Comparison of ENCODE assay signal across 9 mouse cellular contexts in genomic region chr10:81376561-81377361, GRCm38 (mm10). TPM values are rescaled to one million over a fixed set of nuclear protein-coding genes. Genes with fewer than 3 reads are reported as not detected.
DNase-seq lines count a peak whose midpoint lies in the region; ATAC-seq and TF ChIP-seq lines count a peak whose summit lies in the region.
"Had no signal": no experiment of that assay in that cellular context is flagged by ENCODE, and none has a peak within 500 bp of the region (broad histone marks: within the 10 kb centered on the region; RNA-seq: fewer than 3 reads in every experiment).

No protein-coding gene starts in this region.

- H3K36me3 ChIP-seq in hindbrain, embryonic 13.5 days, result peaks cover 35% of the 10 kb centered on the region
- no peaks in the 10 kb centered on the region for H3K36me3 ChIP-seq in midbrain, embryonic 15.5 days (replicated peaks)

- H3K4me3 ChIP-seq in layer of hippocampus, adult 2 months, result peak overlapping the region; percentile 70; the same call in 1 of the 2 replicates
- H3K4me3 ChIP-seq in hindbrain, embryonic 13.5 days, result peak overlapping the region; percentile 74
- peak overlapping the region; percentile 68 for H3K4me3 ChIP-seq in midbrain, embryonic 15.5 days

- no peaks in the 10 kb centered on the region for H3K9me3 ChIP-seq in hindbrain, embryonic 13.5 days
- no peaks in the 10 kb centered on the region for H3K9me3 ChIP-seq in midbrain, embryonic 15.5 days

- peak overlapping the region; percentile 95 for H3K9ac ChIP-seq in hindbrain, embryonic 13.5 days
- peak overlapping the region; percentile 85 for H3K9ac ChIP-seq in midbrain, embryonic 15.5 days

- 49% methylated on average over 6 of the region's 6 CpGs for WGBS in hindbrain, embryonic 13.5 days
- 42% methylated on average over 6 of the region's 6 CpGs for WGBS in midbrain, embryonic 15.5 days

- TF ChIP-seq CTCF in layer of hippocampus, adult 2 months (conservative IDR thresholded peaks at IDR 0.05), result 0 out of 2 replicates have a peak, but pooled peaks have one; percentile 4

- no peaks in the 10 kb centered on the region for H3K27me3 ChIP-seq in hindbrain, embryonic 13.5 days
- H3K27me3 ChIP-seq in midbrain, embryonic 15.5 days (replicated peaks), result no peaks in the 10 kb centered on the region

- no peak for DNase-seq in layer of hippocampus, adult 2 months (ENCODE audit: low spot score in 2 of 2)
- DNase-seq in layer of hippocampus, postnatal 14 days (ENCODE audit: low spot score in 2 of 2), result no peak
- DNase-seq in adipocyte (ENCODE audit: low spot score), result peak; percentile 71
- DNase-seq in ovary, postnatal 36 days (ENCODE audit: low spot score), result no peak
- DNase-seq in left cerebral cortex, adult 18-20 months (ENCODE audit: low spot score in 2 of 2), result no peak

- no peak overlapping the region; the same call in 1 of the 2 replicates for H3K27ac ChIP-seq in layer of hippocampus, adult 2 months
- no peak overlapping the region for H3K27ac ChIP-seq in hindbrain, embryonic 13.5 days
- H3K27ac ChIP-seq in midbrain, embryonic 15.5 days, result no peak overlapping the region

- H3K4me2 ChIP-seq in hindbrain, embryonic 13.5 days, result peak overlapping the region; percentile 92
- H3K4me2 ChIP-seq in midbrain, embryonic 15.5 days, result peak overlapping the region; percentile 61

- no peak for ATAC-seq in hindbrain, embryonic 13.5 days (ENCODE audit: low FRiP score)
- no peak for ATAC-seq in midbrain, embryonic 15.5 days (replicated peaks)
- ATAC-seq in activated CD4-positive, CD25-positive, alpha-beta regulatory T cell, adult 4 months, result no peak

- H3K4me1 ChIP-seq in hindbrain, embryonic 13.5 days (replicated peaks), result peaks cover 37% of the 10 kb centered on the region
- peaks cover 30% of the 10 kb centered on the region for H3K4me1 ChIP-seq in midbrain, embryonic 15.5 days

RNA-seq across cellular contexts. Expression of gene Fzr1, which starts 1.6 kb away (rescaled TPM):
- total RNA-seq in layer of hippocampus, adult 2 months (2021), result 10 to 100 TPM; 70.1 to 72.0 TPM
- total RNA-seq in layer of hippocampus, postnatal 14 days (2021), result 10 to 100 TPM; 68.6 to 73.2 TPM
- 121 and 126 TPM in 2 replicates for polyA plus RNA-seq in hindbrain, embryonic 13.5 days (2015; fragmentation: Nextera tagmentation; extraction: Ambion mirVana)
- 153 and 159 TPM in 2 replicates for polyA plus RNA-seq in midbrain, embryonic 15.5 days (2015; fragmentation: Nextera tagmentation; extraction: Ambion mirVana)
- 10 to 100 TPM; 19.3 to 20.1 TPM for polyA plus RNA-seq in activated CD4-positive, CD25-positive, alpha-beta regulatory T cell, adult 4 months (2017; shearing (Covaris generic))
- total RNA-seq in left cerebral cortex, adult 18-20 months (2021), result 10 to 100 TPM; 71.1 to 72.1 TPM

RNA-seq across cellular contexts. Expression of gene Dohh, which starts 7.5 kb away (rescaled TPM):
- total RNA-seq in layer of hippocampus, adult 2 months (2021), result 10 to 100 TPM; 75.9 to 79.7 TPM
- 10 to 100 TPM; 73.7 to 74.3 TPM for total RNA-seq in layer of hippocampus, postnatal 14 days (2021)
- 72.1 and 74.8 TPM in 2 replicates for polyA plus RNA-seq in hindbrain, embryonic 13.5 days (2015; fragmentation: Nextera tagmentation; extraction: Ambion mirVana)
- polyA plus RNA-seq in midbrain, embryonic 15.5 days (2015; fragmentation: Nextera tagmentation; extraction: Ambion mirVana), result 90.4 and 92.6 TPM in 2 replicates
- polyA plus RNA-seq in activated CD4-positive, CD25-positive, alpha-beta regulatory T cell, adult 4 months (2017; shearing (Covaris generic)), result 10 to 100 TPM; 12.7 to 13.7 TPM
- total RNA-seq in left cerebral cortex, adult 18-20 months (2021), result 10 to 100 TPM; 87.4 to 97.6 TPM

RNA-seq across cellular contexts. Expression of gene Gm48551, which starts 7.5 kb away (rescaled TPM):
- total RNA-seq in layer of hippocampus, adult 2 months (2021), result 1 to 10 TPM; 4.4 to 6.1 TPM
- 1 to 10 TPM; 3.1 to 4.5 TPM for total RNA-seq in layer of hippocampus, postnatal 14 days (2021)
- 6.5 and 8.1 TPM in 2 replicates for polyA plus RNA-seq in hindbrain, embryonic 13.5 days (2015; fragmentation: Nextera tagmentation; extraction: Ambion mirVana)
- 8.4 and 9.3 TPM in 2 replicates for polyA plus RNA-seq in midbrain, embryonic 15.5 days (2015; fragmentation: Nextera tagmentation; extraction: Ambion mirVana)
- polyA plus RNA-seq in activated CD4-positive, CD25-positive, alpha-beta regulatory T cell, adult 4 months (2017; shearing (Covaris generic)), result 1 to 10 TPM; 1.1 to 1.2 TPM
- total RNA-seq in left cerebral cortex, adult 18-20 months (2021), result 1 to 10 TPM; 3.1 to 3.8 TPM

RNA-seq across cellular contexts. Expression of gene 4930404N11Rik, which starts 11.1 kb away (rescaled TPM):
- total RNA-seq in layer of hippocampus, adult 2 months (2021), result 1 to 10 TPM; 1.6 to 2.4 TPM
- 1 to 10 TPM in 1 of 2 experiments, under 1 TPM in 1; 0.92 to 1.0 TPM for total RNA-seq in layer of hippocampus, postnatal 14 days (2021)
- 1.0 and 1.1 TPM in 2 replicates for polyA plus RNA-seq in hindbrain, embryonic 13.5 days (2015; fragmentation: Nextera tagmentation; extraction: Ambion mirVana)
- polyA plus RNA-seq in midbrain, embryonic 15.5 days (2015; fragmentation: Nextera tagmentation; extraction: Ambion mirVana), result 1.1 TPM in 2 replicates
- 1 to 10 TPM in 1 of 2 experiments, not detected in 1; 2.1 TPM for polyA plus RNA-seq in activated CD4-positive, CD25-positive, alpha-beta regulatory T cell, adult 4 months (2017; shearing (Covaris generic))
- 1 to 10 TPM; 1.2 to 1.3 TPM for total RNA-seq in left cerebral cortex, adult 18-20 months (2021)

RNA-seq across cellular contexts. Expression of gene Gm48552, which starts 12.0 kb away (rescaled TPM):
- total RNA-seq in layer of hippocampus, adult 2 months (2021), result 1 to 10 TPM; 5.5 to 8.1 TPM
- total RNA-seq in layer of hippocampus, postnatal 14 days (2021), result 1 to 10 TPM; 2.8 to 5.4 TPM
- 2.0 and 2.3 TPM in 2 replicates for polyA plus RNA-seq in hindbrain, embryonic 13.5 days (2015; fragmentation: Nextera tagmentation; extraction: Ambion mirVana)
- polyA plus RNA-seq in midbrain, embryonic 15.5 days (2015; fragmentation: Nextera tagmentation; extraction: Ambion mirVana), result 2.7 and 3.3 TPM in 2 replicates
- 1 to 10 TPM in 1 of 2 experiments, not detected in 1; 1.4 TPM for polyA plus RNA-seq in activated CD4-positive, CD25-positive, alpha-beta regulatory T cell, adult 4 months (2017; shearing (Covaris generic))
- total RNA-seq in left cerebral cortex, adult 18-20 months (2021), result 1 to 10 TPM; 2.7 to 2.8 TPM
- total RNA-seq: common myeloid progenitor, adult 5-6 weeks had no signal
